Mouse (Mus musculus) lung, embryonic 14.5 days (tissue): Measurements from ENCODE around the gene Nptxr. TPM values are rescaled to one million over a fixed set of nuclear protein-coding genes. Genes with fewer than 3 reads are reported as not detected.

Source experiments
- ATAC-seq: fragments of 200-750 bp; cut with Nextera tagmentation; 2 replicates; pipeline ENCODE4 v1.8.0; 2017; ENCODE audit warnings: mild to moderate bottlenecking, moderate TSS enrichment, moderate library complexity; ENCODE audit not compliant: insufficient read depth
- DNase-seq: peaks from one replicate; pipeline ENCODE4 v3.0.0-alpha.2; 2015
- H3K27ac ChIP-seq: fragments of 300-500 bp; sonication (generic); 2 replicates; pipeline ENCODE4 v1.5.1; 2014; ENCODE audit warnings: low read depth, mild to moderate bottlenecking, moderate library complexity
- H3K27me3 ChIP-seq: fragments of 300-500 bp; sonication (generic); 2 replicates; pipeline ENCODE4 v1.6.1; 2014; ENCODE audit warnings: low read length, control low read depth; ENCODE audit not compliant: insufficient read depth
- H3K36me3 ChIP-seq: fragments of 300-500 bp; sonication (generic); 2 replicates; pipeline ENCODE4 v1.6.1; 2014; ENCODE audit warnings: control low read depth; ENCODE audit not compliant: insufficient read depth
- H3K4me1 ChIP-seq: fragments of 300-500 bp; sonication (generic); 2 replicates; pipeline ENCODE4 v1.6.1; 2014; ENCODE audit warnings: antibody characterized with exemption, control low read depth; ENCODE audit not compliant: insufficient read depth
- H3K4me2 ChIP-seq: fragments of 300-500 bp; sonication (generic); 2 replicates; pipeline ENCODE4 v1.6.1; 2014; ENCODE audit warnings: mild to moderate bottlenecking
- H3K4me3 ChIP-seq: fragments of 300-500 bp; sonication (generic); 2 replicates; pipeline ENCODE4 v1.5.1; 2014; ENCODE audit warnings: low read depth, low read length
- H3K9ac ChIP-seq: fragments of 300-500 bp; sonication (generic); 2 replicates; pipeline ENCODE4 v1.6.1; 2014
- H3K9me3 ChIP-seq: fragments of 300-500 bp; sonication (generic); 2 replicates; pipeline ENCODE4 v1.6.1; 2016; ENCODE audit warnings: low read depth, low read length, control low read depth
- CTCF ChIP-seq: IDR thresholded peaks from 2 replicates; pipeline ENCODE4 v1.5.1; 2016; ENCODE audit warnings: antibody characterized with exemption, low read depth
- WGBS: fragments of 180-500 bp; shearing (Covaris S2); extraction: QIAGEN DNeasy Blood & Tissue Kit; methylation state at CpG from one replicate; pipeline ENCODE4 v1.1.7; 2014; 5-methylcytosine and 5-hydroxymethylcytosine counted together
- polyA plus RNA-seq: library from polyadenylated mRNA; unstranded; fragments of >200 nt; fragmentation: Nextera tagmentation; extraction: Ambion mirVana; gene quantifications from 2 replicates; pipeline ENCODE4 v1.2.1, GENCODE M21; 2014

Gene Nptxr
- polyA plus RNA-seq, 1 experiment from 2014 or later: 2.0 TPM

- H3K9ac ChIP-seq: no peak overlapping the region
- no peak overlapping the region for H3K27ac ChIP-seq
- H3K4me2 ChIP-seq: no peak overlapping the region
- no peaks in the 10 kb centered on the region for H3K36me3 ChIP-seq
- no peak for DNase-seq
- no peak for TF ChIP-seq CTCF
- no peaks in the 10 kb centered on the region for H3K4me1 ChIP-seq
- H3K9me3 ChIP-seq: no peaks in the 10 kb centered on the region
- no peak overlapping the region for H3K4me3 ChIP-seq
- ATAC-seq: no peak
- 41% methylated on average over 8 of the region's 8 CpGs for WGBS
- H3K27me3 ChIP-seq: no peaks in the 10 kb centered on the region
Observed at GRCm38 (mm10) chr15:79787815-79788214, 16.8 kb downstream of the Nptxr start.

- H3K27me3 ChIP-seq: no peaks in the 10 kb centered on the region
- H3K9ac ChIP-seq: no peak overlapping the region
- H3K4me3 ChIP-seq: no peak overlapping the region
- no peak overlapping the region for H3K4me2 ChIP-seq
- DNase-seq: no peak
- H3K4me1 ChIP-seq: no peaks in the 10 kb centered on the region
- no peak for TF ChIP-seq CTCF
- H3K27ac ChIP-seq: no peak overlapping the region
- H3K9me3 ChIP-seq: no peaks in the 10 kb centered on the region
- no peak for ATAC-seq
- WGBS: 45% methylated on average over 1 of the region's 1 CpGs
- no peaks in the 10 kb centered on the region for H3K36me3 ChIP-seq
Observed at GRCm38 (mm10) chr15:79785056-79785455, 19.5 kb downstream of the Nptxr start.

- ATAC-seq (no peak), DNase-seq (no peak)
- TF ChIP-seq CTCF: no peak
- H3K4me1 ChIP-seq: peaks cover 6% of the 10 kb centered on the region; the same call in 1 of the 2 replicates
- H3K9ac ChIP-seq: no peak within 1 kb of the TSS
- no peaks in the 10 kb centered on the region for H3K27me3 ChIP-seq
- no peak within 1 kb of the TSS for H3K4me2 ChIP-seq
- no peaks in the 10 kb centered on the region for H3K36me3 ChIP-seq
- no peak within 1 kb of the TSS for H3K4me3 ChIP-seq
- no peak within 1 kb of the TSS for H3K27ac ChIP-seq
- H3K9me3 ChIP-seq: no peaks in the 10 kb centered on the region
Observed at GRCm38 (mm10) chr15:79777749-79778148, 26.8 kb downstream of the Nptxr start, which contains the start of gene Dnal4. TSS of gene Dnal4 (minus strand) at chr15:79777849.

- no peak overlapping the region for H3K9ac ChIP-seq
- H3K27me3 ChIP-seq: no peaks in the 10 kb centered on the region
Observed at GRCm38 (mm10) chr15:79775662-79776061, 28.9 kb downstream of the Nptxr start.

GRCm38 (mm10) chr15:79774117-79775027 lies 30.2 kb downstream of the Nptxr start:
- H3K36me3 ChIP-seq: no peaks in the 10 kb centered on the region
- peak; percentile 99 for ATAC-seq

More at GRCm38 (mm10) chr15:79775662-79776061, 28.9 kb downstream of the Nptxr start:
- Histone ChIP-seq H3K4me2 (no peak overlapping the region), H3K27ac (no peak overlapping the region), H3K9me3 (no peaks in the 10 kb centered on the region), H3K36me3 (no peaks in the 10 kb centered on the region), H3K4me1 (peaks cover 6% of the 10 kb centered on the region; the same call in 1 of the 2 replicates), H3K4me3 (no peak overlapping the region)
- WGBS: 56% methylated on average over 7 of the region's 7 CpGs
- no peak for TF ChIP-seq CTCF
- no peak for DNase-seq
- no peak for ATAC-seq

GRCm38 (mm10) chr15:79770629-79771240 lies 33.8 kb downstream of the Nptxr start:
- Histone ChIP-seq H3K9me3 (no peaks in the 10 kb centered on the region), H3K4me1 (peaks cover 6% of the 10 kb centered on the region; the same call in 1 of the 2 replicates), H3K27ac (no peak overlapping the region), H3K27me3 (no peaks in the 10 kb centered on the region), H3K9ac (no peak overlapping the region), H3K36me3 (no peaks in the 10 kb centered on the region), H3K4me2 (no peak overlapping the region), H3K4me3 (no peak overlapping the region)
- TF ChIP-seq CTCF: no peak
- ATAC-seq (no peak), DNase-seq (no peak)
- 65% methylated on average over 21 of the region's 21 CpGs for WGBS

More at GRCm38 (mm10) chr15:79774117-79775027, 30.2 kb downstream of the Nptxr start:
- peak; percentile 100 for DNase-seq
- no peaks in the 10 kb centered on the region for H3K9me3 ChIP-seq
- peak overlapping the region; percentile 65 for H3K27ac ChIP-seq
- peak overlapping the region; percentile 83 for H3K9ac ChIP-seq
- TF ChIP-seq CTCF: no peak
- H3K4me3 ChIP-seq: peak overlapping the region; percentile 82
- H3K4me1 ChIP-seq: peaks cover 6% of the 10 kb centered on the region; the same call in 1 of the 2 replicates
- peak overlapping the region; percentile 83 for H3K4me2 ChIP-seq
- H3K27me3 ChIP-seq: no peaks in the 10 kb centered on the region
- WGBS: under 1% methylated on average over 50 of the region's 50 CpGs

- Histone ChIP-seq H3K4me1 (peaks cover 3% of the 10 kb centered on the region; the same call in 1 of the 2 replicates), H3K27me3 (no peaks in the 10 kb centered on the region), H3K4me3 (no peak overlapping the region), H3K36me3 (peaks cover 11% of the 10 kb centered on the region), H3K4me2 (no peak overlapping the region), H3K9me3 (no peaks in the 10 kb centered on the region), H3K27ac (no peak overlapping the region), H3K9ac (no peak overlapping the region)
- ATAC-seq (no peak), DNase-seq (no peak)
- WGBS: 57% methylated on average over 6 of the region's 6 CpGs
- no peak for TF ChIP-seq CTCF
Observed at GRCm38 (mm10) chr15:79768302-79768701, 36.3 kb downstream of the Nptxr start.
